Mouse (Mus musculus) heart, adult 2 months (tissue): Measurements from ENCODE around the gene Hs6st1. TPM values are rescaled to one million over a fixed set of nuclear protein-coding genes. Genes with fewer than 3 reads are reported as not detected.

Experiments
- DNase-seq, 2 experiments: peaks; one replicate each; pipeline ENCODE4 v3.0.0; 2021
- H3K27ac ChIP-seq: fragments of 200-600 bp; 2 replicates; pipeline ENCODE4 v1.8.1; 2022
- H3K27me3 ChIP-seq: fragments of 200-500 bp; 2 replicates; pipeline ENCODE4 v1.6.1; 2012; ENCODE audit warnings: mild to moderate bottlenecking, low read length, inconsistent platforms, mixed read lengths; ENCODE audit not compliant: control insufficient read depth, insufficient read depth
- H3K36me3 ChIP-seq: fragments of 200-500 bp; 2 replicates; pipeline ENCODE4 v1.6.1; 2012; ENCODE audit warnings: low read length, inconsistent platforms; ENCODE audit not compliant: control insufficient read depth, insufficient read depth
- H3K4me1 ChIP-seq: fragments of 200-500 bp; 2 replicates; pipeline ENCODE4 v1.6.1; 2011; ENCODE audit warnings: low read length; ENCODE audit not compliant: control insufficient read depth, insufficient read depth
- H3K4me3 ChIP-seq: fragments of 200-600 bp; 2 replicates; pipeline ENCODE4 v1.8.1; 2022
- H3K79me2 ChIP-seq: fragments of 200-500 bp; replicated peaks from 2 replicates; pipeline ENCODE4 v1.6.1; 2012; ENCODE audit warnings: mild to moderate bottlenecking, inconsistent platforms, low read length, moderate library complexity, mixed read lengths; ENCODE audit not compliant: control insufficient read depth, insufficient read depth
- H3K9ac ChIP-seq: fragments of 200-500 bp; 2 replicates; pipeline ENCODE4 v1.6.1; 2012; ENCODE audit warnings: low read depth, mild to moderate bottlenecking, control low read depth, inconsistent platforms, low read length, mixed read lengths
- CTCF ChIP-seq: fragments of 200-600 bp; IDR thresholded peaks from 2 replicates; pipeline ENCODE4 v1.8.1; 2022; ENCODE audit warnings: antibody characterized with exemption, mild to moderate bottlenecking, moderate library complexity
- EP300 ChIP-seq: fragments of 200-500 bp; IDR thresholded peaks from 2 replicates; pipeline ENCODE4 v1.6.1; 2011; ENCODE audit warnings: low read depth, low read length, control low read depth; ENCODE audit not compliant: insufficient read depth
- POLR2A ChIP-seq: fragments of 200-500 bp; IDR thresholded peaks from 2 replicates; pipeline ENCODE4 v1.6.1; 2011; ENCODE audit warnings: mild to moderate bottlenecking, low read depth, low read length, control low read depth; ENCODE audit not compliant: insufficient read depth
- WGBS: fragments of 180-500 bp; shearing (Covaris S2); methylation state at CpG from one replicate; pipeline ENCODE4 v1.1.7; 2018; 5-methylcytosine and 5-hydroxymethylcytosine counted together
- intact Hi-C: fragments of 180-260 bp; cut with DNase I; formaldehyde crosslinking; loops from one replicate; pipeline ENCODE4 v1.15.1; 2025
- polyA plus RNA-seq: library from polyadenylated mRNA; depleted of rRNA; stranded (reverse); fragments of >200 nt; gene quantifications from 2 replicates; pipeline ENCODE4 v1.2.3, GENCODE M21; 2012
- total RNA-seq, 2 experiments: library from RNA; stranded (reverse); gene quantifications; 2 replicates each; pipeline ENCODE4 v1.2.3; 2021

The Hs6st1 gene
- total and polyA plus RNA-seq, 3 experiments = 22.8 to 25.3 (median 23.0) TPM

- 46% methylated on average over 8 of the region's 8 CpGs for WGBS
- no peaks in the 10 kb centered on the region for H3K79me2 ChIP-seq
- no peak overlapping the region for H3K4me3 ChIP-seq
- no peaks in the 10 kb centered on the region for H3K36me3 ChIP-seq
- H3K27me3 ChIP-seq = no peaks in the 10 kb centered on the region
- peak in 1 of 2 experiments; percentile 22 for DNase-seq
- no peak overlapping the region for H3K27ac ChIP-seq
- TF ChIP-seq POLR2A (no peak), EP300 (no peak), CTCF (no peak)
- H3K9ac ChIP-seq = no peak overlapping the region
- H3K4me1 ChIP-seq = peaks cover 3% of the 10 kb centered on the region
- intact Hi-C loops = loop anchor here (5.0 kb wide), 1 partner anchor 296 kb away; no protein-coding TSS in a partner anchor
Observed at GRCm38 (mm10) chr1:36133041-36133440, 64.8 kb downstream of the Hs6st1 start.

- H3K4me1 ChIP-seq = peaks cover 3% of the 10 kb centered on the region
- no peak overlapping the region for H3K9ac ChIP-seq
- no peak overlapping the region for H3K4me3 ChIP-seq
- no peak overlapping the region for H3K27ac ChIP-seq
- no peaks in the 10 kb centered on the region for H3K36me3 ChIP-seq
- intact Hi-C loops = loop anchor here (2.0 to 5.0 kb wide), 2 partner anchors 65 to 296 kb away; partner anchors contain the start of gene Hs6st1
- 50% methylated on average over 3 of the region's 3 CpGs for WGBS
- no peak for TF ChIP-seq POLR2A
- TF ChIP-seq CTCF = no peak
- TF ChIP-seq EP300 = no peak
- DNase-seq = peak in 1 of 2 experiments; percentile 21
- no peaks in the 10 kb centered on the region for H3K27me3 ChIP-seq
- H3K79me2 ChIP-seq = no peaks in the 10 kb centered on the region
Observed at GRCm38 (mm10) chr1:36133647-36134046, 65.4 kb downstream of the Hs6st1 start.

DNA sequence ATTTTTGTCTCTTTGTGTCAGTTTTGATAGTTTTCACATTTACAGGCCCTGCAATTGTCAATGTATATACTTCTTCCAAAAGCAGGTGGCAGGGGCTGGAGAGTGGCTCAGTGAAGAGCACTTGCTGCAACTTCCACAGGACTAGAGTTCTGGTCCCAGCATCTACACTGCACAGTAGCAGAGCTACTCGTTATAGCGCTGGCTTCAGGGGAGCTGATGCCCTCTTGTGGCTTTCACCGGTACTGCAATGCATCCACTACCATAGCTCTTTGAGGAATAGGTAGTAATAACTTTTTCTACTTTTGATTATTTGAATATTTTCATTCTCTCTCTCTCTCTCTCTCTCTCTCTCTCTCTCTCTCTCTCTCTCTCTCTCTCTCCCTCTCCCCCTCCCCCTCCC is 66.4 kb downstream of the Hs6st1 start:
- H3K4me1 ChIP-seq = peaks cover 3% of the 10 kb centered on the region
- DNase-seq = peak; percentile 69 to 84
- WGBS = 3% methylated on average over 3 of the region's 3 CpGs
- no peak overlapping the region for H3K27ac ChIP-seq
- TF ChIP-seq CTCF (peak; percentile 84), EP300 (peak; percentile 82; the same call in 1 of the 2 replicates), POLR2A (no peak)
- H3K79me2 ChIP-seq = no peaks in the 10 kb centered on the region
- intact Hi-C loops = loop anchor here (2.0 to 5.0 kb wide), 2 partner anchors 66 to 297 kb away; partner anchors contain the start of gene Hs6st1
- H3K9ac ChIP-seq = no peak overlapping the region
- no peaks in the 10 kb centered on the region for H3K27me3 ChIP-seq
- no peaks in the 10 kb centered on the region for H3K36me3 ChIP-seq
- H3K4me3 ChIP-seq = no peak overlapping the region

GRCm38 (mm10) chr1:36140311-36140710 is 72.1 kb downstream of the Hs6st1 start:
- no peaks in the 10 kb centered on the region for H3K27me3 ChIP-seq
- no peak for DNase-seq
- intact Hi-C loops = no loop called here
- H3K79me2 ChIP-seq = no peaks in the 10 kb centered on the region
- no peaks in the 10 kb centered on the region for H3K4me1 ChIP-seq
- no peaks in the 10 kb centered on the region for H3K36me3 ChIP-seq
- TF ChIP-seq POLR2A = no peak
- TF ChIP-seq EP300 = no peak
- TF ChIP-seq CTCF = no peak
- no peak overlapping the region for H3K9ac ChIP-seq
- H3K4me3 ChIP-seq = no peak overlapping the region
- 90% methylated on average over 15 of the region's 15 CpGs for WGBS
- H3K27ac ChIP-seq = no peak overlapping the region

DNA sequence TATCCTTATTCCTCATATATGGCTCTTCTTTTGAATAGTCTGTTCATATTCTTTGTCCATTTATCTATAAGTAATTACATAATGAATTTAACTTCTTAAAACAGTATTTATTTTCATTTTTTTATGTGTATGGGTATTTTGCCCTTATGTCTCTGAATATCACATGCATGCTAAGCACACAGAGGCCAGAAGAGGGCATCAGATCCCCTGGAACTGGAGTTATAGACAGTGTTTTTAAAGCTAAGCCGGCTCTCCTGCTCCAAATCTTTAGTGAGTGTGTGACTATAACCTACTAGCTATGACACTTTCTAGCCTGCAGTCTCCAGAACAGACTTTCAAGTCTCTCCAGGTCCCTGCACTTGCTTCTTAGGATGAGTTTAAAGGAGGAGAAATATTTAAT is 76.8 kb downstream of the Hs6st1 start:
- DNase-seq = peak in 1 of 2 experiments; percentile 29
- H3K27me3 ChIP-seq = no peaks in the 10 kb centered on the region
- TF ChIP-seq EP300 (no peak), CTCF (peak; percentile 77)
- no peak overlapping the region for H3K4me3 ChIP-seq
- no peak overlapping the region for H3K27ac ChIP-seq
- no peaks in the 10 kb centered on the region for H3K79me2 ChIP-seq
- intact Hi-C loops = loop anchor here (2.0 to 5.0 kb wide), 2 partner anchors 110 to 132 kb away; no protein-coding TSS in a partner anchor
- no peaks in the 10 kb centered on the region for H3K4me1 ChIP-seq
- H3K9ac ChIP-seq = no peak overlapping the region
- H3K36me3 ChIP-seq = no peaks in the 10 kb centered on the region
- 0% methylated on average over 1 of the region's 1 CpGs for WGBS

- TF ChIP-seq CTCF = no peak
- no peak for TF ChIP-seq POLR2A
- no peak for TF ChIP-seq EP300
- Histone ChIP-seq H3K27ac (no peak overlapping the region), H3K27me3 (no peaks in the 10 kb centered on the region), H3K36me3 (no peaks in the 10 kb centered on the region), H3K4me3 (no peak overlapping the region), H3K9ac (no peak overlapping the region), H3K4me1 (no peaks in the 10 kb centered on the region), H3K79me2 (no peaks in the 10 kb centered on the region)
- 54% methylated on average over 2 of the region's 2 CpGs for WGBS
- intact Hi-C loops = loop anchor here (5.0 kb wide), 1 partner anchor 128 kb away; no protein-coding TSS in a partner anchor
- no peak for DNase-seq
Observed at GRCm38 (mm10) chr1:36148809-36149208, 80.6 kb downstream of the Hs6st1 start.
